Mouse (Mus musculus) cerebellum, adult 8-10 months (tissue): ENCODE measurements at regions not wholly inside any gene's neighbourhood (a gene's known extent, or its start where the extent isn't known, plus 50 kb on each side); places are given as distances from the start of the nearest gene placed in this dataset.
A peak's percentile ranks its signal among the peaks of the same experiment; 100 is the strongest.

ENCODE experiments used
- DNase-seq: peaks from one replicate; pipeline ENCODE4 v3.0.0; 2022

DNA sequence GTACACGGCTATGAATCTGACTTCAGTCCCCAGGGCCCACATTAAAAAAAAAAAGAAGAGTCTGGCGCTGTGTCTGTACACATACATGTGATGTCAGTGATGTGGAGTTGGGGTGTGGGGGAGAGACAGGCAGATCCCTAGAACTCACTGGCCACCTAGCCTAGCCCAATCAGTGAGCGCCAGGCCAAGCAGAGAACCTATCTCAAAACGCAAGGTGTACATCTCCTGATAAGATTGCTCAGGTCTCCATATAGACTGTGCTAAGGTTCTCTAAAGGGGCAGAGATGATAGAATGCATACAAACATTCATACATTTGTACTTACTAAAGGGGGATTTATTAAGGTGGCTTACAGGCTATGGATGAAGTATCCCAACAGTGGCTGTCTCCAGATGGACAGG, 225.5 kb upstream of the Hs6st1 start:
- DNase-seq = no peak

DNA sequence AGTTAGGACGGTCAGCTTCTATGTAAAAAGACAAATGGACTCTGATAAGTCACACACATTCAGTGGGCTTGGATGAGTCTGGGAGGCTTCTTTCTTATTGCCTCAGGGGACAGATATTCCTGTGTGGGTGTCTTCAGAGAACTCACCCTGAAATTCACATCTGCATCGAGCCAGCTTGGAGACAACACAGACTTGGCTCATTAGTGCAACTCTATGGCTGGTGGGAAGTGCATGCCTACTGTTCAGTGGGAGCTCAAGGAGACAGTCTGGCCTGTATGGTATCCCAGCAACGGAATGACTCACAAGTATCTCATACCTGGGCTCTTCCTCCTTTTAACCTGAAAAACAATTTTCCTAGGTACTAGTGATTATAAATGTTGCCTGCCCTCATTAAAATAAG, 224.6 kb upstream of the Hs6st1 start:
- no peak for DNase-seq

DNA sequence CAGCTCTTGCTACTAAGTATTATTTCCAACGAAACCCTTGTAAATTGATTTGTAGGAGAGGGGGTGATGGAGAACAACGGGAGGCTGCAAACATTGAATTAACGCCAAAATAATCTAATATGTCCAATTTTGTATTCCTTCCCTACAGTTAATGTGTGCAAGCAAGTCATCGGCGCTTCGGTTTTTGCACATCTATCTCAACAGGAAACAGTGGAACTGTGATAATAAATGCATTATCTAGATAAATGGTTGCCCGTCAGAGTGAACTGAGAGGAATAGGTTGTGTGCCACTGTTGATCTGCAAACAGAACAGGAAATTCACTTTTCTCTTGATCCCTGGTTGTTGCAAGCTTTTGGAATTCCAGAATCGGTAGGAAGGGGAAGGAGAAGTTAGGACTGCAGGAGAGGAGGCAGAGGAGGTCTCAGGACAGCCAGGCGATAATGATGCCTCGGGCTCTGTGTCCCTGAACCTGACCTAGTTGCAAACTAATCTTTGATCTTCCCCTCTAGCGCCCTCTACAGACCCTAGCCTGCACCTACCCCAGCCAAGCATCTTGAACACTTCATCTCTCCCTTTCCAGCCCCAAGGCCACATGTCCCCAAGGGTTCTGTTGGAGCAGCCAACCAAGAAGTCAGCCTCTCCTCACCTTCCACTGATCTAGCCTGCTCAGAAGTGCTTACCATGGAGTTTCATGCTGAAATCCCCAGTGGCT, 221.8 kb upstream of the Hs6st1 start:
- DNase-seq = peak; percentile 32

GRCm38 (mm10) chr1:35848160-35848954, 219.8 kb upstream of the Hs6st1 start:
- no peak for DNase-seq

- DNase-seq = no peak
These were observed 218.6 kb upstream of the Hs6st1 start for GRCm38 (mm10) chr1:35849406-35850190.

GRCm38 (mm10) chr1:35850191-35850545, 218.0 kb upstream of the Hs6st1 start:
- no peak for DNase-seq

DNA sequence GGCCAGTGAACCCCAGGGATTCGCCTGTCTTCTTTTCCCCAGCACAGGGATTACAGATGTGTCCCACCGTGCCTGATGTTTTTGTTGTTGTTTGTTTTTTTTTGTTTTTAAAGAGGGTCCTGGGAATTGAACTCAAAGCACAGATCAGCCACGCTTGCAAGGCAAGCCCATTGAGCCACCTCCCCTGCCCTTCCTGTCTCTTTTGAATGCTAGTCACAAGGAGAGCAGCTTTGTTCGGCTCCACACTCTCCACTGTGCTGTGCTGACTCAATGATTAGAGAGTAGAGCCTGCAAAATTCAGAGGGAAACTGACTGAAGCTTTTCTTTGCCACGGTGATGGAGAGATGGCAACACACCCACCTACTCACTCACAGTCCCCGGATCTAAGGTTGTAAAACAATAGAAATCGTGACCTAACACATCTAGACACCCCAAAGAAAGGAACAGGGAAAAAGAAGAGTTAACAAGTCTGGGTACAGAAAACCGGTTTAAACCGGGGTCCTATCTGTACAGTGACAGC, 217.6 kb upstream of the Hs6st1 start:
- no peak for DNase-seq

GRCm38 (mm10) chr1:35851681-35852409, 216.4 kb upstream of the Hs6st1 start:
- DNase-seq = no peak

- no peak for DNase-seq
These were observed 215.2 kb upstream of the Hs6st1 start for GRCm38 (mm10) chr1:35853018-35853417.

- DNase-seq = no peak
These were observed 212.6 kb upstream of the Hs6st1 start for GRCm38 (mm10) chr1:35855650-35856049.

GRCm38 (mm10) chr1:35858342-35858741, 209.9 kb upstream of the Hs6st1 start:
- no peak for DNase-seq

GRCm38 (mm10) chr1:35860779-35861178, 207.4 kb upstream of the Hs6st1 start:
- DNase-seq = no peak

GRCm38 (mm10) chr1:35862196-35862595, 206.0 kb upstream of the Hs6st1 start:
- DNase-seq = no peak

DNA sequence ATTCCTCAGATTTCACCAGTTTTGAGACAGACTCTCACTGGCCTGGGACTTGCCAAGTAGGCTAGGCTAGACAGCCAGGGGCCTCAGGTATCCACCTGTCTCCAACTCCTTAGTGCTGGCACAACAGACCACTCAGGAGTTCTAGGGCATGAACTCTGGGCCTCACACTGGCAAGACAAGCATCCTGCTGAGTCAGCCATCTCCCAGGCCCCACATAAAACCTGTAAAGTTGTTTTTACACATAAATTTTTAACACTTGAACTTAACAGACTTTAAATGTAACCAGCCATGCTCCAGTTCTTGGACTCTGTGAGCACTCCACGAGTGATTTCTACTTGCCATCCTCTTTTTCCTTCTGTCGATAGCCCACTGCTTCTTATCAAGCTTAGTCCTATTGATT, 205.5 kb upstream of the Hs6st1 start:
- DNase-seq = no peak

GRCm38 (mm10) chr1:35864246-35864645, 204.0 kb upstream of the Hs6st1 start:
- no peak for DNase-seq

GRCm38 (mm10) chr1:35865263-35865662, 202.9 kb upstream of the Hs6st1 start:
- DNase-seq = no peak

DNA sequence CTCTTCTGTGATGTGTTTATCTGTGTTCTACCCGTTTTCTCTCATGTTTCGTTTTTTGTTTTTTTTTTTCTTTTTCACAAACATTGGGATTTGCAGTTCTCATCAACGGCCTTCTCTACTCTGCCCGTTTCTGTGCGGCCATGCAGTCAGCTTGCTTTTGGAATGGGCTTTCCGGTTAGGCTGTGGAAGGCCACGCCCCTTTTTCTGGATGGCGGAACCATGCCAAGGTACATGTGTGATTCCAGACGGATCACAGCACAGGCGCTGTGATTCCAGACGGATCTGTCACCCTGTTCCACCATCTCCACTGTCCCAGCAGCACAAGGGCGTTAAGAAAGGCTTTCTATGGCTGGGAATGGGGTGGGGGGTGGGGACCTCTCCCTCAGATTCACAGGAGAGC, 201.6 kb upstream of the Hs6st1 start:
- DNase-seq = no peak

DNA sequence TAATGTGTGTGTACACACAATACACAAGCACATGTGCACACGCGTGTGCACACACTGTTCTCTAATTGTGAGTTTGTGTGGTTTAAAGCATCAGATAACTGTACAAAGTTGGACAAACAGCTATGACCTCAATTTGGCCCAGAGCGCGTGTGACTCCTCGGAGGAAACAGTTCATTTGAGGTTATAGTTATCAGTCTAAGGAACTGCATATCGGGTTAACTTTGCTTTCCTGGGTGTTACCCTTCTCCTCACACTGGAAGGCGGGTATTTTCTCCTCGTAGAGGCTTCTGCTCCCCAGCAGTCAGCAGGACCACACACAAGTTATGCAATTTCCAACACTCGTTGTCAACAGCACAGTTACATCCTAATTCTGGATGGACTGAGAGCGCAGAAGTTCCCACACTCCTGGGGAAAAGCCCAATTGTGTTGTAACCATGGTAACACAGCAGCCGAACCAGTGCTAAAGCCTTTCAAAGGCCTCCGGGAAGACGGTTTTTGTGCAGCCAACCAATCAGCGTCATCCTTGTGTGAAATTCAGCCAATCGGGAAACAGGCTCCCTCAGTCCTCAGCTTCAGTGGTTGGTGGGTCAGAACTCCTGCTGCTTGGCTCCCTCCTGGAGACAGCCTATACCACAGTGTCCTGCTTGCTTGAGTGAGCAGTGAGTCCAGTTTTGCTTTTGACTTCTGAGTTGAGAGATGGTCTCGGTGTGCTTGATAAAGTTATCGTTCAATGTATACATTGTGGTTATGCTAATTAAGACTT, 198.6 kb upstream of the Hs6st1 start:
- DNase-seq = no peak

DNA sequence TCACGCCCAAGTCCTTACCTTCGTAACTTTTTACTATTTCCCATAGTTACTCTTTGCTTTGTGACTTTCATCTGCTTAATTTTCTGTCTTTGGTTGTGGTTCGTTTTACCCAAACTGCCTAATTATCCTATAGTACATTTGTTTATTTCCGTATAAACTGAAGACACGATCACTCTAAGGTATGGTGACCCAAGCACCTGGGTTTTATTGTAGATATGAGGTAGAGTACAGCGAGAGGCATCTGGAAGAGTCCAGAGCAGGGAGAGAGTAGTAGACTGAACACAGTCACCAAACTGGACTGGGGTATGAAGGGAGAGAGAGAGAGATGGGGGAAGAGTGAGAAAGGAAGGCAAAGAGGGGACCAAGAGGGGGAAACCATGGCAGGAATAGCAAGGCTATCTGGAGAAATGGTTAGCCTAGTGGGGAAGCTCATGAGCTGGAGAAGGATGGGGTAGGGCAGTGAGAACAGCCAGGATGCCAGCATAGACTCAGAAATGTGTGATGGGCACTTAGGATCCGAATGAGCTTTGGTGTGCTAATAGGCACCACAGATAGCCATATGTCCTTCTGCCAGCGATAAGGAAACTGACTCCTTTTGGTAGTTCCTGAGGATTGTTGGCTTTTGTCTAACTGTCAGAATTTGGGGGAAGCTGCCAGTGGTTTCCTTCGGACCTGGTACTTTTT, 197.9 kb upstream of the Hs6st1 start:
- no peak for DNase-seq

DNA sequence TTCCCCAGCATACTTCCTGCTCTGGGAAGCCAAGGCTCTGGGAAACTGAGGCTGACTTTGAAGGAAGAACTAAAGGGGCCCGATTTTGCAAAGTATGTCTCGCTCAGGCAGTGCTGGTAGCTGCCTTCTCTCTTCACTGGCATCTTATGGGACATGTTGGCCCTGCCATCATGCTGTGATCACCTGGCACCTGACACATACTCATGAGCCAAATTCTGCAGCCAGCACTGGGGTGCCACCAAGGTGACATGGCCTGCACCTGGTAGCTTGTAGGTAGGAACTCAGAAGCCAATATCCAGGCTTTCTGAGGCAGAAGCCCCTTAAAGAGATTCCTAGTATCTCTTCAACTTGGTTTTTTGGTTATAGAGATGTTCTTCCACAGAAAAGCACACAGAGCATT, 195.2 kb upstream of the Hs6st1 start:
- peak; percentile 56 for DNase-seq

- peak; percentile 28 for DNase-seq
These were observed 192.9 kb upstream of the Hs6st1 start for GRCm38 (mm10) chr1:35875210-35875811.
